Mouse (Mus musculus): ENCODE results near the gene Vldlr.

DNA sequence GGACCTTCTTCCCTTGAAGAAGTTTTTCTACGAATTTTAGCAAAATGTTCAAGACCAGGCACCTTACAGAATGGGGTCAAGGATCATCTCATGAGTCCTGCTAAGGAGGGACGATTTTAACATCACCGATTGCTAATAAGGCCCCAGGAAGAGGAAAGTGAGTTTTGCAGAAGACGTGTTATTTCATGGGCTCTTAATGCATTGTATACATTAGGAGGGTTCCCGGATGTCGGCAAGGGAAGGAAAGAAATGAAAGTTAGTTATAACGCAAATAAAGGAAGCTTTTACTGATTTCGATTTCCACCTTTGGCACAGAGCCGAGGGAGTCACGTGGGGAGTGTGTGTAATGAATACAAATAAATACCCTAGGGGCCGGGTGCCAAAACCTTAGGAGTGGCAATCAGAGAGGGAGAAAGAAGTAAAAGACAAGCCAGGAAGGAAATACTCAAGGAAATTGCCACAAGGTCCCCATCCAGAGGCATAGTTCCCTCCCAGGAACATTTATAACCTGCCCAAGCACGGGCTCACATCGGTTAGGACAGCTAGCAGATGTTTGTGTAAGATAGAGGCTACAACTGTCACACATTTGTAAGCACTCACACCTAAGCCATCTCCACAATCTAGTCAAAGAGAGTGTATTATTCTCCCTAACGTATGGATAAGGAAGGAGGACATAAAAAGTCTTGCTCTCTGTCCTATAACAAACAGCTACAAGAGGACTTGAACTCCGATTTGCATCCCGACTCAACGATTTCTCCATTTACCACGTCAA lies 35.7 kb upstream of the Vldlr start:
- no peak for TF ChIP-seq CTCF (IDR thresholded peaks at IDR 0.05; ENCODE audit: control insufficient read depth, insufficient read depth, insufficient read length)
- TF ChIP-seq MAX (IDR thresholded peaks at IDR 0.05) = no peak

Measured in C2C12 (cell line).